Mouse (Mus musculus) forebrain, postnatal 0 days (tissue): ENCODE measurements around the gene Pdcd10. TPM values are rescaled to one million over a fixed set of nuclear protein-coding genes. Genes with fewer than 3 reads are reported as not detected.

Experiments
- ATAC-seq: fragments of 200-750 bp; cut with Nextera tagmentation; 2 replicates; pipeline ENCODE4 v1.8.0; 2017; ENCODE audit warnings: mild to moderate bottlenecking, moderate library complexity
- DNase-seq: peaks from one replicate; pipeline ENCODE4 v3.0.0-alpha.2; 2015
- H3K27ac ChIP-seq: fragments of 300-500 bp; sonication (generic); 2 replicates; pipeline ENCODE4 v1.5.1; 2014; ENCODE audit warnings: low read depth, mild to moderate bottlenecking, antibody characterized with exemption, low read length, moderate library complexity, mixed read lengths
- H3K27me3 ChIP-seq: fragments of 300-500 bp; sonication (generic); 2 replicates; pipeline ENCODE4 v1.6.1; 2014; ENCODE audit warnings: mild to moderate bottlenecking, low read length, mixed read lengths; ENCODE audit not compliant: insufficient read depth
- H3K36me3 ChIP-seq: fragments of 300-500 bp; sonication (generic); 2 replicates; pipeline ENCODE4 v1.6.1; 2014; ENCODE audit warnings: mild to moderate bottlenecking, moderate library complexity; ENCODE audit not compliant: insufficient read depth
- H3K4me1 ChIP-seq: fragments of 300-500 bp; sonication (generic); 2 replicates; pipeline ENCODE4 v1.6.1; 2014; ENCODE audit warnings: antibody characterized with exemption; ENCODE audit not compliant: insufficient read depth
- H3K4me2 ChIP-seq: fragments of 300-500 bp; sonication (generic); 2 replicates; pipeline ENCODE4 v1.6.1; 2014; ENCODE audit warnings: low read depth, mild to moderate bottlenecking, moderate library complexity
- H3K4me3 ChIP-seq: fragments of 300-500 bp; sonication (generic); 2 replicates; pipeline ENCODE4 v1.5.1; 2014; ENCODE audit warnings: low read depth, low read length, mixed read lengths
- H3K9ac ChIP-seq: fragments of 300-500 bp; sonication (generic); 2 replicates; pipeline ENCODE4 v1.6.1; 2014; ENCODE audit warnings: mild to moderate bottlenecking
- H3K9me3 ChIP-seq: fragments of 300-500 bp; sonication (generic); 2 replicates; pipeline ENCODE4 v1.6.1; 2016; ENCODE audit warnings: low read length
- CTCF ChIP-seq: sonication (generic); IDR thresholded peaks from 2 replicates; pipeline ENCODE4 v1.5.1; 2016; ENCODE audit warnings: antibody characterized with exemption, control low read depth, low read depth
- WGBS: fragments of 180-500 bp; shearing (Covaris S2); extraction: QIAGEN DNeasy Blood & Tissue Kit; methylation state at CpG from one replicate; pipeline ENCODE4 v1.1.7; 2014; 5-methylcytosine and 5-hydroxymethylcytosine counted together
- polyA plus RNA-seq: library from polyadenylated mRNA; unstranded; fragments of >200 nt; fragmentation: Nextera tagmentation; extraction: Ambion mirVana; gene quantifications from 2 replicates; pipeline ENCODE4 v1.2.1, GENCODE M21; 2015
- total RNA-seq: library from RNA; depleted of rRNA; stranded (reverse); fragments of >200 nt; gene quantifications from 2 replicates; pipeline ENCODE4 v1.2.3, GENCODE M21; 2014

Gene Pdcd10
- total and polyA plus RNA-seq, 2 experiments from 2014 or later = 65.7 to 98.0 TPM

- Histone ChIP-seq H3K9ac (no peak overlapping the region), H3K4me2 (no peak overlapping the region), H3K4me3 (no peak overlapping the region), H3K27ac (no peak overlapping the region), H3K4me1 (no peaks in the 10 kb centered on the region), H3K9me3 (no peaks in the 10 kb centered on the region), H3K27me3 (no peaks in the 10 kb centered on the region), H3K36me3 (peaks cover 17% of the 10 kb centered on the region)
- WGBS = 80% methylated on average over 1 of the region's 1 CpGs
- ATAC-seq (no peak), DNase-seq (no peak)
- no peak for TF ChIP-seq CTCF
Observed at GRCm38 (mm10) chr3:75522527-75522926, 34.1 kb downstream of the Pdcd10 start.

- Histone ChIP-seq H3K4me3 (no peak overlapping the region), H3K36me3 (peaks cover 11% of the 10 kb centered on the region), H3K4me1 (no peaks in the 10 kb centered on the region), H3K27me3 (no peaks in the 10 kb centered on the region), H3K27ac (no peak overlapping the region), H3K4me2 (no peak overlapping the region), H3K9me3 (no peaks in the 10 kb centered on the region), H3K9ac (no peak overlapping the region)
- ATAC-seq = no peak
- no peak for TF ChIP-seq CTCF
- DNase-seq = no peak
- WGBS = 60% methylated on average over 2 of the region's 2 CpGs
Observed at GRCm38 (mm10) chr3:75521314-75521713, 35.3 kb downstream of the Pdcd10 start.

GRCm38 (mm10) chr3:75517631-75518250, 38.9 kb downstream of the Pdcd10 start:
- Histone ChIP-seq H3K4me2 (no peak overlapping the region), H3K4me1 (no peaks in the 10 kb centered on the region), H3K9me3 (no peaks in the 10 kb centered on the region), H3K27ac (no peak overlapping the region), H3K9ac (no peak overlapping the region), H3K36me3 (peaks cover 19% of the 10 kb centered on the region), H3K27me3 (no peaks in the 10 kb centered on the region), H3K4me3 (no peak overlapping the region)
- ATAC-seq = no peak
- TF ChIP-seq CTCF = peak; percentile 61
- 77% methylated on average over 7 of the region's 7 CpGs for WGBS
- DNase-seq = no peak

GRCm38 (mm10) chr3:75498961-75499960, 57.4 kb downstream of the Pdcd10 start:
- Histone ChIP-seq H3K27ac (no peak overlapping the region), H3K36me3 (no peaks in the 10 kb centered on the region), H3K4me1 (no peaks in the 10 kb centered on the region), H3K4me2 (no peak overlapping the region), H3K9me3 (no peaks in the 10 kb centered on the region), H3K9ac (no peak overlapping the region), H3K4me3 (no peak overlapping the region), H3K27me3 (no peaks in the 10 kb centered on the region)
- ATAC-seq (no peak), DNase-seq (no peak)
- 84% methylated on average over 7 of the region's 7 CpGs for WGBS
- no peak for TF ChIP-seq CTCF

- DNase-seq (no peak), ATAC-seq (no peak)
- Histone ChIP-seq H3K4me3 (no peak overlapping the region), H3K36me3 (no peaks in the 10 kb centered on the region), H3K9me3 (no peaks in the 10 kb centered on the region), H3K4me2 (no peak overlapping the region), H3K9ac (no peak overlapping the region), H3K4me1 (no peaks in the 10 kb centered on the region), H3K27ac (no peak overlapping the region), H3K27me3 (no peaks in the 10 kb centered on the region)
- TF ChIP-seq CTCF = no peak
- 57% methylated on average over 3 of the region's 3 CpGs for WGBS
Observed at GRCm38 (mm10) chr3:75492913-75493312, 63.7 kb downstream of the Pdcd10 start.

- no peaks in the 10 kb centered on the region for H3K9me3 ChIP-seq
- DNase-seq = no peak
- H3K4me1 ChIP-seq = no peaks in the 10 kb centered on the region
- H3K9ac ChIP-seq = no peak within 1 kb of the TSS
- no peaks in the 10 kb centered on the region for H3K36me3 ChIP-seq
- no peak for ATAC-seq
- no peak for TF ChIP-seq CTCF
- no peak within 1 kb of the TSS for H3K4me2 ChIP-seq
- H3K4me3 ChIP-seq = no peak within 1 kb of the TSS
- 41% methylated on average over 2 of the region's 2 CpGs for WGBS
- no peak within 1 kb of the TSS for H3K27ac ChIP-seq
- H3K27me3 ChIP-seq = no peaks in the 10 kb centered on the region
Observed at GRCm38 (mm10) chr3:75482056-75482455, 74.6 kb downstream of the Pdcd10 start, which contains the start of gene Wdr49. TSS of gene Wdr49 (minus strand) at chr3:75482156.

- no peaks in the 10 kb centered on the region for H3K27me3 ChIP-seq
- ATAC-seq (peak; percentile 62), DNase-seq (peak; percentile 32)
- no peak overlapping the region for H3K27ac ChIP-seq
- H3K9ac ChIP-seq = no peak overlapping the region
- H3K4me3 ChIP-seq = no peak overlapping the region
- no peak overlapping the region for H3K4me2 ChIP-seq
- H3K4me1 ChIP-seq = no peaks in the 10 kb centered on the region
- TF ChIP-seq CTCF = no peak
- H3K36me3 ChIP-seq = no peaks in the 10 kb centered on the region
- 61% methylated on average over 7 of the region's 7 CpGs for WGBS
- H3K9me3 ChIP-seq = no peaks in the 10 kb centered on the region
Observed at GRCm38 (mm10) chr3:75475106-75475505, 81.5 kb downstream of the Pdcd10 start.
